Mouse (Mus musculus) stomach, postnatal 0 days (tissue): ENCODE data around the gene Card10. TPM values are rescaled to one million over a fixed set of nuclear protein-coding genes. Genes with fewer than 3 reads are reported as not detected.
A peak's percentile ranks its signal among the peaks of the same experiment; 100 is the strongest.

Experiments used
- ATAC-seq: fragments of 200-750 bp; cut with Nextera tagmentation; 2 replicates; pipeline ENCODE4 v1.8.0; 2017; ENCODE audit not compliant: low FRiP score, low TSS enrichment
- DNase-seq: peaks from one replicate; pipeline ENCODE4 v3.0.0-alpha.2; 2016; ENCODE audit warnings: low spot score
- H3K27ac ChIP-seq: fragments of 300-500 bp; sonication (generic); replicated peaks from 2 replicates; pipeline ENCODE4 v1.5.1; 2014; ENCODE audit warnings: mild to moderate bottlenecking, control low read depth
- H3K27me3 ChIP-seq: fragments of 300-500 bp; sonication (generic); 2 replicates; pipeline ENCODE4 v1.6.1; 2014; ENCODE audit warnings: low read length; ENCODE audit not compliant: control insufficient read depth, insufficient read depth
- H3K36me3 ChIP-seq: fragments of 300-500 bp; sonication (generic); 2 replicates; pipeline ENCODE4 v1.6.1; 2014; ENCODE audit warnings: low read length, mixed read lengths; ENCODE audit not compliant: control insufficient read depth, insufficient read depth
- H3K4me1 ChIP-seq: fragments of 300-500 bp; sonication (generic); replicated peaks from 2 replicates; pipeline ENCODE4 v1.6.1; 2014; ENCODE audit warnings: antibody characterized with exemption; ENCODE audit not compliant: control insufficient read depth, insufficient read depth
- H3K4me2 ChIP-seq: fragments of 300-500 bp; sonication (generic); replicated peaks from 2 replicates; pipeline ENCODE4 v1.6.1; 2014; ENCODE audit warnings: low read depth, mild to moderate bottlenecking, control low read depth, moderate library complexity
- H3K4me3 ChIP-seq: fragments of 300-500 bp; sonication (generic); 2 replicates; pipeline ENCODE4 v1.5.1; 2014; ENCODE audit warnings: low read depth, low read length, control low read depth
- H3K9ac ChIP-seq: fragments of 300-500 bp; sonication (generic); 2 replicates; pipeline ENCODE4 v1.6.1; 2014; ENCODE audit warnings: mild to moderate bottlenecking, low read length, control low read depth, mixed read lengths
- H3K9me3 ChIP-seq: fragments of 300-500 bp; sonication (generic); 2 replicates; pipeline ENCODE4 v1.6.1; 2016; ENCODE audit warnings: low read length; ENCODE audit not compliant: control insufficient read depth
- CTCF ChIP-seq: IDR thresholded peaks from 2 replicates; pipeline ENCODE4 v1.5.1; 2016; ENCODE audit warnings: antibody characterized with exemption, low read depth, mild to moderate bottlenecking, moderate library complexity
- EP300 ChIP-seq: optimal IDR thresholded peaks from 2 replicates; pipeline ENCODE3; 2016; ENCODE audit warnings: antibody characterized with exemption
- WGBS: fragments of 180-500 bp; shearing (Covaris S2); extraction: QIAGEN DNeasy Blood & Tissue Kit; methylation state at CpG from one replicate; pipeline ENCODE4 v1.1.7; 2014; 5-methylcytosine and 5-hydroxymethylcytosine counted together
- polyA plus RNA-seq: library from polyadenylated mRNA; unstranded; fragments of >200 nt; fragmentation: Nextera tagmentation; extraction: Ambion mirVana; gene quantifications from 2 replicates; pipeline ENCODE4 v1.2.1, GENCODE M21; 2015

Gene Card10
- polyA plus RNA-seq, 1 experiment from 2014 or later: 2.4 TPM

DNA sequence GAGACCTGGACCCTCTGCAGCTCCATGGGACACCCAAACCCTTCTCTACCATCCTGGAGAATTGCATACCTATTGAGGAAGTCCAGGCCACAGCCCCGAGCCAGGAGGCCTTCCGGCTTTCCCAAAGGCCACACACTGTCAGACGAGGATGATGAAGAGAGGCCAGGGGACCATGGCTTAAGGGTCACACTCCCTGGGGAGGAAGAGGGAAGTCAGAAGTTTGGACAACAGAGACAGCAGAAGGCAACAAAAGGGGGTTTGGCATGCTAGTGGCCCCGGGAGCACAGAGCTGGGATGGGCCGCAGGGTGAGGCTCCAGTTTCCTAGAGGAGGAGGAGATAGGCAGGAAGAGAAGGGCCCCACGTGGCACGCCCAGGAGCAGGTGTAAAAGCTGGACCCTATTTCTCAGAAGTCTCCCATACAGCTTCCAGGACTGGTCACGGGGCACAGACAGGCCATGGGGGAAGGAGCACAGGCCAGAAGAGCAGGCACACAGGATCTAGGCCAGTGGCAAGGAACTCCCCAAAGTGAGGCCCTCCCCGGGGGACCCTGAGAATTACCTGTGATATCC is 15.5 kb downstream of the Card10 start:
- no peak overlapping the region for H3K4me2 ChIP-seq
- H3K36me3 ChIP-seq: no peaks in the 10 kb centered on the region; the same call in 1 of the 2 replicates
- no peak for TF ChIP-seq CTCF
- no peak for TF ChIP-seq EP300
- no peak overlapping the region for H3K4me3 ChIP-seq
- ATAC-seq: 0 out of 2 replicates have a peak, but pooled peaks have one; percentile 15
- H3K9me3 ChIP-seq: no peaks in the 10 kb centered on the region
- peak; percentile 52 for DNase-seq
- 56% methylated on average over 9 of the region's 9 CpGs for WGBS
- 0 out of 2 replicates have a peak, but pooled peaks cover 8% of the 10 kb centered on the region for H3K4me1 ChIP-seq
- no peaks in the 10 kb centered on the region for H3K27me3 ChIP-seq
- no peak overlapping the region for H3K9ac ChIP-seq
- peak overlapping the region; percentile 61; the same call in 1 of the 2 replicates for H3K27ac ChIP-seq

GRCm38 (mm10) chr15:78786411-78786818 is 16.4 kb downstream of the Card10 start:
- DNase-seq (no peak), ATAC-seq (no peak)
- peak overlapping the region; percentile 61 for H3K27ac ChIP-seq
- no peak overlapping the region for H3K4me2 ChIP-seq
- 0 out of 2 replicates have a peak, but pooled peaks cover 8% of the 10 kb centered on the region for H3K4me1 ChIP-seq
- 74% methylated on average over 9 of the region's 9 CpGs for WGBS
- TF ChIP-seq CTCF (no peak), EP300 (no peak)
- no peaks in the 10 kb centered on the region; the same call in 1 of the 2 replicates for H3K36me3 ChIP-seq
- no peaks in the 10 kb centered on the region for H3K9me3 ChIP-seq
- no peak overlapping the region for H3K4me3 ChIP-seq
- H3K9ac ChIP-seq: no peak overlapping the region
- H3K27me3 ChIP-seq: no peaks in the 10 kb centered on the region

GRCm38 (mm10) chr15:78785961-78786360 is 16.9 kb downstream of the Card10 start:
- H3K27ac ChIP-seq: peak overlapping the region; percentile 61

DNA sequence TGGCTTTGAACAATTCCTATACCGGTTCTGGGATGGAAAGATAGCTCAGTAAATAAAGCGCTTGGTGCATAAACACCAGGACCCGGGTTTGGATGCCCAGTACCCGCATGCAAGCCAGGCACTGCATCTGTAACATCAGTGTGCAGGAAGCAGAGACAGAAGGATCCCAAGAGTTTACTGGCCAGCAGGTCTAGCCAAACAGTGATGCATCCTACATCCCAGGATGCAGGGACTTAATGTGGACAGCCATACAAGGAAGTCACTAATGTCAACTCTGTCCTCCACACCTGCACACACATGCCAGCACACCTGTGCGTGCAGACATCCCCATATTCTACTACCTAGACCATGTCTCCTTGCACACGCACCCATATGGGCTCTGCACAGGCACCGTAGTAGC is 17.6 kb downstream of the Card10 start:
- Histone ChIP-seq H3K4me3 (no peak overlapping the region), H3K9ac (no peak overlapping the region), H3K27ac (no peak overlapping the region), H3K9me3 (no peaks in the 10 kb centered on the region), H3K4me1 (0 out of 2 replicates have a peak, but pooled peaks cover 8% of the 10 kb centered on the region), H3K4me2 (no peak overlapping the region), H3K27me3 (no peaks in the 10 kb centered on the region), H3K36me3 (no peaks in the 10 kb centered on the region; the same call in 1 of the 2 replicates)
- WGBS: 90% methylated on average over 7 of the region's 7 CpGs
- no peak for ATAC-seq
- TF ChIP-seq EP300: no peak
- TF ChIP-seq CTCF: no peak
- no peak for DNase-seq

More at GRCm38 (mm10) chr15:78785961-78786360, 16.9 kb downstream of the Card10 start:
- Histone ChIP-seq H3K9ac (no peak overlapping the region; the same call in 1 of the 2 replicates), H3K27me3 (no peaks in the 10 kb centered on the region), H3K4me1 (0 out of 2 replicates have a peak, but pooled peaks cover 8% of the 10 kb centered on the region), H3K4me2 (no peak overlapping the region), H3K36me3 (no peaks in the 10 kb centered on the region; the same call in 1 of the 2 replicates), H3K9me3 (no peaks in the 10 kb centered on the region), H3K4me3 (no peak overlapping the region)
- DNase-seq (no peak), ATAC-seq (peak; percentile 36; the same call in 1 of the 2 replicates)
- TF ChIP-seq CTCF: peak; percentile 28; the same call in 1 of the 2 replicates
- no peak for TF ChIP-seq EP300
- WGBS: 32% methylated on average over 7 of the region's 7 CpGs

GRCm38 (mm10) chr15:78784520-78784919 is 18.3 kb downstream of the Card10 start:
- Histone ChIP-seq H3K27me3 (no peaks in the 10 kb centered on the region), H3K4me1 (0 out of 2 replicates have a peak, but pooled peaks cover 8% of the 10 kb centered on the region), H3K36me3 (no peaks in the 10 kb centered on the region; the same call in 1 of the 2 replicates), H3K4me2 (no peak overlapping the region), H3K27ac (no peak overlapping the region), H3K4me3 (no peak overlapping the region), H3K9me3 (no peaks in the 10 kb centered on the region), H3K9ac (no peak overlapping the region)
- ATAC-seq (no peak), DNase-seq (no peak)
- TF ChIP-seq EP300 (no peak), CTCF (no peak)
- WGBS: 79% methylated on average over 5 of the region's 5 CpGs
